Mouse (Mus musculus): ENCODE measurements at regions not wholly inside any gene's neighbourhood (a gene's known extent, or its start where the extent isn't known, plus 50 kb on each side); places are given as distances from the start of the nearest gene placed in this dataset.

GRCm38 (mm10) chr19:14373996-14374395 is 223.9 kb downstream of the Tle4 start:
- H3ac ChIP-seq (ENCODE audit: control insufficient read depth, insufficient read length, low read depth), result no peak overlapping the region
- no peaks in the 10 kb centered on the region for H3K27me3 ChIP-seq (ENCODE audit: control insufficient read depth, insufficient read depth, insufficient read length)
- no peaks in the 10 kb centered on the region for H3K79me3 ChIP-seq (ENCODE audit: low read depth)
- H3K79me2 ChIP-seq (ENCODE audit: control insufficient read depth, insufficient read depth), result no peaks in the 10 kb centered on the region
- no peak for TF ChIP-seq CEBPB (IDR thresholded peaks at IDR 0.05; ENCODE audit: low read depth)
- TF ChIP-seq MYOD1 (IDR thresholded peaks at IDR 0.05; ENCODE audit: control insufficient read depth, insufficient read length, low read depth), result no peak
- TF ChIP-seq CTCF (IDR thresholded peaks at IDR 0.05; ENCODE audit: control insufficient read depth, insufficient read depth, insufficient read length), result no peak
- TF ChIP-seq FOSL1 (IDR thresholded peaks at IDR 0.05; ENCODE audit: insufficient read depth, low read length, poor library complexity, severe bottlenecking), result no peak
- TF ChIP-seq MYOG (IDR thresholded peaks at IDR 0.05; ENCODE audit: control insufficient read depth, extremely low read depth, insufficient read length), result no peak
- TF ChIP-seq USF1 (IDR thresholded peaks at IDR 0.05; ENCODE audit: low read depth), result no peak
- no peak for TF ChIP-seq MAX (IDR thresholded peaks at IDR 0.05)
- H3K4me3 ChIP-seq (ENCODE audit: insufficient read depth, poor library complexity, severe bottlenecking), result no peak overlapping the region
- no peaks in the 10 kb centered on the region for H3K36me3 ChIP-seq (ENCODE audit: control insufficient read depth, insufficient read depth)

- TF ChIP-seq MYOG (IDR thresholded peaks at IDR 0.05; ENCODE audit: control insufficient read depth, extremely low read depth, insufficient read length), result no peak
- no peak for TF ChIP-seq MAX (IDR thresholded peaks at IDR 0.05)
- Histone ChIP-seq H3K4me3 (ENCODE audit: insufficient read depth, poor library complexity, severe bottlenecking) (no peak overlapping the region), H3K36me3 (ENCODE audit: control insufficient read depth, insufficient read depth) (no peaks in the 10 kb centered on the region), H3K79me3 (ENCODE audit: low read depth) (no peaks in the 10 kb centered on the region), H3K79me2 (ENCODE audit: control insufficient read depth, insufficient read depth) (no peaks in the 10 kb centered on the region), H3ac (ENCODE audit: control insufficient read depth, insufficient read length, low read depth) (no peak overlapping the region), H3K27me3 (ENCODE audit: control insufficient read depth, insufficient read depth, insufficient read length) (no peaks in the 10 kb centered on the region)
These were observed 217.0 kb downstream of the Tle4 start for GRCm38 (mm10) chr19:14380898-14381297.

GRCm38 (mm10) chr19:14387796-14388195 is 210.1 kb downstream of the Tle4 start:
- no peak overlapping the region for H3K4me3 ChIP-seq (ENCODE audit: insufficient read depth, poor library complexity, severe bottlenecking)
- no peaks in the 10 kb centered on the region for H3K79me3 ChIP-seq (ENCODE audit: low read depth)
- H3K27me3 ChIP-seq (ENCODE audit: control insufficient read depth, insufficient read depth, insufficient read length), result no peaks in the 10 kb centered on the region
- TF ChIP-seq USF1 (IDR thresholded peaks at IDR 0.05; ENCODE audit: low read depth) (no peak), FOSL1 (IDR thresholded peaks at IDR 0.05; ENCODE audit: insufficient read depth, low read length, poor library complexity, severe bottlenecking) (no peak), CEBPB (IDR thresholded peaks at IDR 0.05; ENCODE audit: low read depth) (no peak), MAX (IDR thresholded peaks at IDR 0.05) (no peak), CTCF (IDR thresholded peaks at IDR 0.05; ENCODE audit: control insufficient read depth, insufficient read depth, insufficient read length) (no peak), MYOG (IDR thresholded peaks at IDR 0.05; ENCODE audit: control insufficient read depth, extremely low read depth, insufficient read length) (no peak), MYOD1 (IDR thresholded peaks at IDR 0.05; ENCODE audit: control insufficient read depth, insufficient read length, low read depth) (no peak)
- no peaks in the 10 kb centered on the region for H3K79me2 ChIP-seq (ENCODE audit: control insufficient read depth, insufficient read depth)
- no peak overlapping the region for H3ac ChIP-seq (ENCODE audit: control insufficient read depth, insufficient read length, low read depth)
- H3K36me3 ChIP-seq (ENCODE audit: control insufficient read depth, insufficient read depth), result no peaks in the 10 kb centered on the region

- no peak for TF ChIP-seq MYOD1 (IDR thresholded peaks at IDR 0.05; ENCODE audit: control insufficient read depth, insufficient read length, low read depth)
- no peak for TF ChIP-seq USF1 (IDR thresholded peaks at IDR 0.05; ENCODE audit: low read depth)
- no peak for TF ChIP-seq FOSL1 (IDR thresholded peaks at IDR 0.05; ENCODE audit: insufficient read depth, low read length, poor library complexity, severe bottlenecking)
- no peak for TF ChIP-seq CEBPB (IDR thresholded peaks at IDR 0.05; ENCODE audit: low read depth)
- TF ChIP-seq MYOG (IDR thresholded peaks at IDR 0.05; ENCODE audit: control insufficient read depth, extremely low read depth, insufficient read length), result no peak
- TF ChIP-seq MAX (IDR thresholded peaks at IDR 0.05), result no peak
- no peak for TF ChIP-seq CTCF (IDR thresholded peaks at IDR 0.05; ENCODE audit: control insufficient read depth, insufficient read depth, insufficient read length)
- Histone ChIP-seq H3ac (ENCODE audit: control insufficient read depth, insufficient read length, low read depth) (no peak overlapping the region), H3K79me2 (ENCODE audit: control insufficient read depth, insufficient read depth) (no peaks in the 10 kb centered on the region), H3K36me3 (ENCODE audit: control insufficient read depth, insufficient read depth) (no peaks in the 10 kb centered on the region), H3K79me3 (ENCODE audit: low read depth) (no peaks in the 10 kb centered on the region), H3K27me3 (ENCODE audit: control insufficient read depth, insufficient read depth, insufficient read length) (no peaks in the 10 kb centered on the region), H3K4me3 (ENCODE audit: insufficient read depth, poor library complexity, severe bottlenecking) (no peak overlapping the region)
These were observed 209.3 kb downstream of the Tle4 start for GRCm38 (mm10) chr19:14388539-14388938.

GRCm38 (mm10) chr19:14389881-14390837 is 207.7 kb downstream of the Tle4 start:
- H3K4me3 ChIP-seq (ENCODE audit: insufficient read depth, poor library complexity, severe bottlenecking), result no peak overlapping the region
- H3K79me2 ChIP-seq (ENCODE audit: control insufficient read depth, insufficient read depth), result no peaks in the 10 kb centered on the region
- H3K27me3 ChIP-seq (ENCODE audit: control insufficient read depth, insufficient read depth, insufficient read length), result no peaks in the 10 kb centered on the region
- TF ChIP-seq CEBPB (IDR thresholded peaks at IDR 0.05; ENCODE audit: low read depth) (no peak), USF1 (IDR thresholded peaks at IDR 0.05; ENCODE audit: low read depth) (no peak)
- no peaks in the 10 kb centered on the region for H3K79me3 ChIP-seq (ENCODE audit: low read depth)
- no peaks in the 10 kb centered on the region for H3K36me3 ChIP-seq (ENCODE audit: control insufficient read depth, insufficient read depth)
- no peak overlapping the region for H3ac ChIP-seq (ENCODE audit: control insufficient read depth, insufficient read length, low read depth)

- H3ac ChIP-seq (ENCODE audit: control insufficient read depth, insufficient read length, low read depth), result no peak overlapping the region
- H3K79me2 ChIP-seq (ENCODE audit: control insufficient read depth, insufficient read depth), result no peaks in the 10 kb centered on the region
- H3K27me3 ChIP-seq (ENCODE audit: control insufficient read depth, insufficient read depth, insufficient read length), result no peaks in the 10 kb centered on the region
- TF ChIP-seq MYOD1 (IDR thresholded peaks at IDR 0.05; ENCODE audit: control insufficient read depth, insufficient read length, low read depth), result no peak
- TF ChIP-seq USF1 (IDR thresholded peaks at IDR 0.05; ENCODE audit: low read depth), result no peak
- TF ChIP-seq CTCF (IDR thresholded peaks at IDR 0.05; ENCODE audit: control insufficient read depth, insufficient read depth, insufficient read length), result no peak
- TF ChIP-seq FOSL1 (IDR thresholded peaks at IDR 0.05; ENCODE audit: insufficient read depth, low read length, poor library complexity, severe bottlenecking), result no peak
- no peak for TF ChIP-seq MAX (IDR thresholded peaks at IDR 0.05)
- TF ChIP-seq CEBPB (IDR thresholded peaks at IDR 0.05; ENCODE audit: low read depth), result no peak
- no peak for TF ChIP-seq MYOG (IDR thresholded peaks at IDR 0.05; ENCODE audit: control insufficient read depth, extremely low read depth, insufficient read length)
- no peaks in the 10 kb centered on the region for H3K79me3 ChIP-seq (ENCODE audit: low read depth)
- H3K36me3 ChIP-seq (ENCODE audit: control insufficient read depth, insufficient read depth), result no peaks in the 10 kb centered on the region
- no peak overlapping the region for H3K4me3 ChIP-seq (ENCODE audit: insufficient read depth, poor library complexity, severe bottlenecking)
These were observed 206.9 kb downstream of the Tle4 start for GRCm38 (mm10) chr19:14390914-14391313.
